Mouse (Mus musculus) cerebellum, adult 2 months (tissue): ENCODE results near the gene Cpne9.

Experiments
- CTCF ChIP-seq: fragments of 200-500 bp; IDR thresholded peaks from 2 replicates; pipeline ENCODE4 v1.5.1; 2011; ENCODE audit warnings: low read depth, mild to moderate bottlenecking, control low read depth, low read length, moderate library complexity, borderline replicate concordance; ENCODE audit not compliant: insufficient read depth
- POLR2A ChIP-seq: fragments of 200-500 bp; IDR thresholded peaks from 2 replicates; pipeline ENCODE4 v1.6.1; 2011; ENCODE audit warnings: low read length, control low read depth, borderline replicate concordance; ENCODE audit not compliant: insufficient read depth

DNA sequence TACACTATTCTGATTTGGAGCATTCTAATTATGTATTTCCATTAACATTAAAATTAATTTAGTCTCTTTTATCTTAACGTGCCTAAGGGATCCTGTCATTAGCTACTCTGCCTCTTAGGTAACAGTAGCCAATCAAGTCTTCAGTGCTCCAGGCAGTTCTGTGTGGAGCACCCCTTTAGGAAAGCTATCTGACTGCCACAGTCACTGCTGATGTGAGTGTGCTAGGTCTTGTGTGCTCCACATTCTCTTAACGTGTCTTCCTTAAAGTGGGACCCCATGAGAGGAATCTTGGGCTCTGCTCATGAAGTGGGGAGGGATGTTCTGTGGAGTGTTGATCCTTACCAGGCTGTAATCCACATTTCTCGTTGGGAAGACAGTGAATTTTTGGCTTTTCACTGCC lies 9.7 kb upstream of the Cpne9 start:
- TF ChIP-seq POLR2A (no peak), CTCF (no peak)
